Mouse (Mus musculus) kidney, adult 2 months (tissue): ENCODE data around the gene Zc2hc1c.

Experiments
- CTCF ChIP-seq: fragments of 200-500 bp; conservative IDR thresholded peaks from 2 replicates; pipeline ENCODE4 v1.5.1; 2011; ENCODE audit warnings: low read depth, mild to moderate bottlenecking, control low read depth, low read length, moderate library complexity, mixed read lengths; ENCODE audit not compliant: insufficient read depth, insufficient read length
- POLR2A ChIP-seq: fragments of 200-500 bp; IDR thresholded peaks from one replicate; pipeline ENCODE4 v1.6.1; 2011; ENCODE audit warnings: low read depth, low read length, control low read depth

DNA sequence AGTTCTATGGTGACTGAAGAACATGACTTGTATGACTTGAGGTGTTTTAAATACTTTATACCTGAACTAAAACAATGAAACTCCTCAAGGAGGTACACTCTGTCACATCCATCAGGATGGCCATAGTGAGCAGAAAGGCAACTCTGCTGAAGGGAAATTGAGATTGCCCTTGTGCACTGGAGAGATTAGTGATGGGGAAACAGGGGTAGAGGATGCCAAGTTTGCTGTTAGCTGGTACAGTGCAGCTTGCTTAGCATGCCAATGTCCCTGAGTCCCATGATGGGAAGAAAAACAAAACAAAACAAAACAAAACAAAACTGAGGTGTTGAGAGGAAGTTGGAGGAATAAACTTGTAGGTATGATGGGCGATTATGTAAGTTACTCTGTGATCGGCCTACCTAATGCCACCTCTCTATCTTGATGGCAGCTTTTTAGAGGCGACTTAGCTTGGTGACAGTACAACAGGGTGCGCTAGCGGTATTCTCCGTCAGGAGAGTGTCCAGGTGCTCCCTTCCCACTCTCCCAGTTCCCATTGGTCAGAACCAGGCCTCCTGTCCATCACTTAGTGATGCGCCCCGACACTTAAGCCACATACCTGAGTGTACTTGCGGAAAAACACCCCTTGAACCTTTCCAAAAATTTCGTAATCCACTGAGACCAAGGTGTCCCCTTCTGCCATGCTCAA is 8.9 kb upstream of the Zc2hc1c start:
- no peak for TF ChIP-seq POLR2A
- no peak for TF ChIP-seq CTCF
